Mouse (Mus musculus) kidney, postnatal 0 days (tissue): ENCODE measurements around the gene Slc25a42. TPM values are rescaled to one million over a fixed set of nuclear protein-coding genes. Genes with fewer than 3 reads are reported as not detected.
A peak's percentile ranks its signal among the peaks of the same experiment; 100 is the strongest.

Experiments
- ATAC-seq: fragments of 200-750 bp; cut with Nextera tagmentation; replicated peaks from 2 replicates; pipeline ENCODE4 v1.8.0; 2017; ENCODE audit warnings: low read depth, moderate number of reproducible peaks, moderate TSS enrichment, moderate library complexity; ENCODE audit not compliant: low FRiP score
- DNase-seq: peaks from one replicate; pipeline ENCODE4 v3.0.0-alpha.2; 2016; ENCODE audit warnings: low spot score
- H3K27ac ChIP-seq: fragments of 300-500 bp; sonication (generic); 2 replicates; pipeline ENCODE4 v1.5.1; 2014; ENCODE audit warnings: mild to moderate bottlenecking
- H3K27me3 ChIP-seq: fragments of 300-500 bp; sonication (generic); 2 replicates; pipeline ENCODE4 v1.6.1; 2014; ENCODE audit warnings: low read length, mixed read lengths; ENCODE audit not compliant: insufficient read depth
- H3K36me3 ChIP-seq: fragments of 300-500 bp; sonication (generic); 2 replicates; pipeline ENCODE4 v1.6.1; 2014; ENCODE audit warnings: low read length, mixed read lengths; ENCODE audit not compliant: insufficient read depth
- H3K4me1 ChIP-seq: fragments of 300-500 bp; sonication (generic); replicated peaks from 2 replicates; pipeline ENCODE4 v1.6.1; 2014; ENCODE audit warnings: antibody characterized with exemption, low read length, mixed read lengths; ENCODE audit not compliant: insufficient read depth
- H3K4me2 ChIP-seq: fragments of 300-500 bp; sonication (generic); 2 replicates; pipeline ENCODE4 v1.6.1; 2014; ENCODE audit warnings: mild to moderate bottlenecking, low read length, moderate library complexity, mixed read lengths
- H3K4me3 ChIP-seq: fragments of 300-500 bp; sonication (generic); replicated peaks from 2 replicates; pipeline ENCODE4 v1.5.1; 2014; ENCODE audit warnings: low read depth, low read length
- H3K9ac ChIP-seq: fragments of 300-500 bp; sonication (generic); 2 replicates; pipeline ENCODE4 v1.6.1; 2014; ENCODE audit warnings: low read depth, low read length
- H3K9me3 ChIP-seq: fragments of 300-500 bp; sonication (generic); replicated peaks from 2 replicates; pipeline ENCODE4 v1.6.1; 2016; ENCODE audit warnings: low read length, inconsistent platforms, mixed read lengths
- CTCF ChIP-seq: IDR thresholded peaks from 2 replicates; pipeline ENCODE4 v1.5.1; 2016; ENCODE audit warnings: antibody characterized with exemption, low read depth, mild to moderate bottlenecking, moderate library complexity
- WGBS: fragments of 180-500 bp; shearing (Covaris S2); extraction: QIAGEN DNeasy Blood & Tissue Kit; methylation state at CpG from one replicate; pipeline ENCODE4 v1.1.7; 2014; 5-methylcytosine and 5-hydroxymethylcytosine counted together
- polyA plus RNA-seq: library from polyadenylated mRNA; unstranded; fragments of >200 nt; fragmentation: Nextera tagmentation; extraction: Ambion mirVana; gene quantifications from 2 replicates; pipeline ENCODE4 v1.2.1, GENCODE M21; 2015

Slc25a42 gene
- polyA plus RNA-seq, 1 experiment from 2014 or later: 5.6 TPM

DNA sequence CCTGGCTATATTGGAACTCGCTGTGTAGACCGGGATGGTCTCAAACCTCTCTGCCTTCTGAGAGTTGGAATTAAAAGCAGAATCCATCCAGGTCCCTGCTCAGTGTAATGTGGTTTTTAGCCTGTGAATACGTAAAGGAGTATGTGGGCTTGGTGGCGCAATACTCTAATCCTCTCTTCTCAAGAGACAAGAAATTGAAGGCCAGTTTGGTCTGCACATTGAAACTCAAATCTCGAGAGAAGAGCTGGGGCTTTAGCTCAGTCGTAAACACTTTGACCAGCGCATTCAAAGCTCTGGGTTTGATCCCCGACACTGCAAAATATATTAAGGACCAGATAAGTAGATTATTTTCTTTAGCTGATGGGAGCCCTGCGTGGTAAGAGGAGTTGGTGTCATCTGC is 72.1 kb downstream of the Slc25a42 start:
- peaks cover 17% of the 10 kb centered on the region; the same call in 1 of the 2 replicates for H3K36me3 ChIP-seq
- peaks cover 3% of the 10 kb centered on the region for H3K4me1 ChIP-seq
- 7% methylated on average over 9 of the region's 9 CpGs for WGBS
- peak overlapping the region; percentile 88 for H3K4me3 ChIP-seq
- peak overlapping the region; percentile 79 for H3K4me2 ChIP-seq
- H3K9me3 ChIP-seq: no peaks in the 10 kb centered on the region
- H3K27me3 ChIP-seq: no peaks in the 10 kb centered on the region
- TF ChIP-seq CTCF: no peak
- DNase-seq (no peak), ATAC-seq (no peak)
- peak overlapping the region; percentile 78 for H3K9ac ChIP-seq
- H3K27ac ChIP-seq: peak overlapping the region; percentile 85

DNA sequence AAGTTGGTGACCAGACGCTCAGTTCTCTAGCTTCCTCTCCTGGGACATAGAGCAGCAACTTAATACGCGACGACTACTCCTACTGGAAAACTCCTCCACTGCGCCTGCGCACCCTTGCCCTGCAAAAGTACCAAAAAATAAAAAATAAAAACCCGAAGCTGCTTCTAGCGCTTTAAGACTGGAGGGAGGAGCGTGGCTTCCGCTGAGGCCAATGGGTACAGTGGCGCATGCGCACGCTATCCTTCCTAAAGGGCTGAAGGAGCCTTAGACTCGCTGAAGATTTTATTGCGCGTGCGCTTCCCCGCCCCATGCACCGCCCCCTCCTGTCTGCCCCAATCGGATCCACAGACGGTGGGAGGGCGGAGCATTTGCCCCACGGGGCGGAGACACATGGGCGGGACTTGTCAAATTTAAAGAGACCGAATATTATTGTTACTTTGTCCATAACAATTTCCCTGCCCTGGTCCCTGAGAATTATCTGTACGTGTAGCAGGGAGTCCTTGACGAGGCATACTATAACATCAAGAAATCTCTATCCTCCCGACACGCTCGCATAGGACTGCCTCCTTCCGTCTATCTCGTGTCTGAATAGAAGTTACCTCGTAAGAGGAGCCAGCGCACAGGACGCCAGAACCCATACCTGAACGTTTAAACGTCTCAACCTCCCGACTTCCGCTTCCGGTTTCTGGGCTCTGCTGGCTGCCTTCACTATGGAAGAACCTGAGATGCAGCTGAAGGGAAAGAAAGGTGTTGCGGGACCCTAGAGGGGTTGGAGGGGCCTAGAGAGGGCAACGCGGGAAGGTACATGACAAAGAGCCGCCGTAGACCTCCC is 72.9 kb downstream of the Slc25a42 start, which contains the start of the genes Rfxank, Borcs8 and Mef2b:
Gene Rfxank, minus strand, starts transcription at position 129 of the 832 bp plus-strand sequence.
Gene Borcs8, plus strand, starts transcription at position 474 of the 832 bp plus-strand sequence.
Gene Mef2b, plus strand, starts transcription at position 686 of the 832 bp plus-strand sequence.
- peak within 1 kb of the TSS; percentile 85 for H3K27ac ChIP-seq
- TF ChIP-seq CTCF: no peak
- no peaks in the 10 kb centered on the region for H3K9me3 ChIP-seq
- H3K9ac ChIP-seq: peak within 1 kb of the TSS; percentile 78
- peak within 1 kb of the TSS; percentile 79 for H3K4me2 ChIP-seq
- ATAC-seq (peak; percentile 97), DNase-seq (peak; percentile 100)
- H3K27me3 ChIP-seq: no peaks in the 10 kb centered on the region
- H3K4me3 ChIP-seq: peak within 1 kb of the TSS; percentile 88
- peaks cover 21% of the 10 kb centered on the region for H3K36me3 ChIP-seq
- peaks cover 3% of the 10 kb centered on the region for H3K4me1 ChIP-seq
- WGBS: under 1% methylated on average over 46 of the region's 46 CpGs

- ATAC-seq (no peak), DNase-seq (no peak)
- 78% methylated on average over 4 of the region's 4 CpGs for WGBS
- Histone ChIP-seq H3K4me1 (peaks cover 3% of the 10 kb centered on the region), H3K27ac (no peak overlapping the region), H3K4me2 (peak overlapping the region; percentile 62), H3K9me3 (no peaks in the 10 kb centered on the region), H3K4me3 (no peak overlapping the region), H3K9ac (0 out of 2 replicates have a peak overlapping the region, but pooled peaks have one; percentile 46), H3K27me3 (no peaks in the 10 kb centered on the region), H3K36me3 (peaks cover 28% of the 10 kb centered on the region)
- no peak for TF ChIP-seq CTCF
Measured at GRCm38 (mm10) chr8:70137890-70138289, 74.2 kb downstream of the Slc25a42 start.

DNA sequence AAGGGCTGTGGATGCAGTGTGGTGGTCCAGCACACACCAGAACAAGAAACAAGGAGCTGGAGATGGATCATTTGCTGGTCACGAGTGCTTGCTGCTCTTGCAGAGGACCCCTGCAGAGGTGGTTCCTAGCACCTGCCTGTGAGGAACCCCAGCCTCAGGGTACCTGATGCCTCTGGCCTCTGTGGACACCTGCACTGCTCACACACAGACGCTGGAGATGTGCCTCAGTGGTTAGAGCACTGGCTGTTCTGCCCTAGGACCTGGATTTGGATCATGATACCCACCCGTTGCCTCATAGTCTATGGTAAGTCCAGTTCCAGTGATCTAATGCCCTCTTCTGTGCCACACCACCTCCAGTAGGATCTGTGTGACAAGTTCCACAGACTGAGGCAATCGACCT is 75.5 kb downstream of the Slc25a42 start:
- DNase-seq (no peak), ATAC-seq (no peak)
- peaks cover 26% of the 10 kb centered on the region for H3K36me3 ChIP-seq
- no peaks in the 10 kb centered on the region for H3K27me3 ChIP-seq
- peaks cover 6% of the 10 kb centered on the region for H3K4me1 ChIP-seq
- no peaks in the 10 kb centered on the region for H3K9me3 ChIP-seq
- no peak overlapping the region for H3K4me2 ChIP-seq
- no peak overlapping the region for H3K27ac ChIP-seq
- H3K4me3 ChIP-seq: no peak overlapping the region
- no peak overlapping the region for H3K9ac ChIP-seq
- 90% methylated on average over 4 of the region's 4 CpGs for WGBS
- TF ChIP-seq CTCF: no peak

GRCm38 (mm10) chr8:70134931-70135330 is 77.2 kb downstream of the Slc25a42 start:
- DNase-seq: no peak
- Histone ChIP-seq H3K4me3 (no peak overlapping the region), H3K4me1 (peaks cover 3% of the 10 kb centered on the region), H3K27ac (no peak overlapping the region), H3K27me3 (no peaks in the 10 kb centered on the region), H3K9me3 (no peaks in the 10 kb centered on the region), H3K9ac (no peak overlapping the region), H3K36me3 (peaks cover 26% of the 10 kb centered on the region), H3K4me2 (no peak overlapping the region)
- ATAC-seq: no peak
- WGBS: 89% methylated on average over 9 of the region's 9 CpGs
- no peak for TF ChIP-seq CTCF

Other genes starting within 250 kb of the Slc25a42 start
- 41.7 and 49.5 TPM in 2 replicates for gene Gatad2a, start 215.9 kb downstream of the Slc25a42 start, polyA plus RNA-seq
- 33.8 and 36.8 TPM in 2 replicates for gene Mau2, start 169.6 kb downstream of the Slc25a42 start, polyA plus RNA-seq
- gene Sugp1, start 169.5 kb downstream of the Slc25a42 start, polyA plus RNA-seq: 33.2 and 34.4 TPM in 2 replicates
- 0.71 and 1.1 TPM in 2 replicates for gene Tm6sf2, start 139.4 kb downstream of the Slc25a42 start, polyA plus RNA-seq
- gene Hapln4, start 128.8 kb downstream of the Slc25a42 start, polyA plus RNA-seq: not detected in 2 replicates
- gene Ncan, start 91.4 kb downstream of the Slc25a42 start, polyA plus RNA-seq: 0.03 TPM in 2 replicates
- gene Nr2c2ap, start 81.0 kb downstream of the Slc25a42 start, polyA plus RNA-seq: 30.1 and 34.1 TPM in 2 replicates
- 13.4 and 13.7 TPM in 2 replicates for gene Rfxank, start 73.2 kb downstream of the Slc25a42 start, polyA plus RNA-seq
- gene Borcs8, start 72.8 kb downstream of the Slc25a42 start, polyA plus RNA-seq: 48.3 and 49.3 TPM in 2 replicates
- gene Mef2b, start 72.6 kb downstream of the Slc25a42 start, polyA plus RNA-seq: 0.28 and 0.37 TPM in 2 replicates
- gene Tmem161a, start 39.9 kb downstream of the Slc25a42 start, polyA plus RNA-seq: 52.3 and 62.4 TPM in 2 replicates
- 14.0 and 17.1 TPM in 2 replicates for gene Sugp2, start 21.9 kb upstream of the Slc25a42 start, polyA plus RNA-seq
- 14.1 and 16.7 TPM in 2 replicates for gene Armc6, start 22.2 kb upstream of the Slc25a42 start, polyA plus RNA-seq
- 48.9 and 50.0 TPM in 2 replicates for gene Homer3, start 70.5 kb upstream of the Slc25a42 start, polyA plus RNA-seq
- gene Ddx49, start 90.2 kb upstream of the Slc25a42 start, polyA plus RNA-seq: 41.0 and 43.0 TPM in 2 replicates
- gene Cope, start 90.2 kb upstream of the Slc25a42 start, polyA plus RNA-seq: 309 and 334 TPM in 2 replicates
- 1.9 and 2.1 TPM in 2 replicates for gene Cers1, start 103.5 kb upstream of the Slc25a42 start, polyA plus RNA-seq
- 3.8 and 4.0 TPM in 2 replicates for gene Gdf1, start 117.5 kb upstream of the Slc25a42 start, polyA plus RNA-seq
- 11.6 and 12.5 TPM in 2 replicates for gene Upf1, start 141.0 kb upstream of the Slc25a42 start, polyA plus RNA-seq
- gene Comp, start 161.3 kb upstream of the Slc25a42 start, polyA plus RNA-seq: 0.24 and 0.28 TPM in 2 replicates
- gene Crtc1, start 227.3 kb upstream of the Slc25a42 start, polyA plus RNA-seq: 13.6 and 14.6 TPM in 2 replicates